Mouse (Mus musculus) forebrain, embryonic 12.5 days (tissue): ENCODE measurements around the gene Sptbn2. TPM values are rescaled to one million over a fixed set of nuclear protein-coding genes. Genes with fewer than 3 reads are reported as not detected.
"Not testable (repeated sequence)": the region's sequence is repeated elsewhere in the genome, so short reads cannot be mapped to it uniquely, and the experiment has no call there.

Experiments
- ATAC-seq: fragments of 200-750 bp; cut with Nextera tagmentation; 2 replicates; pipeline ENCODE4 v1.8.0; 2017; ENCODE audit warnings: moderate TSS enrichment; ENCODE audit not compliant: low FRiP score
- H3K27ac ChIP-seq: fragments of 300-500 bp; sonication (generic); 2 replicates; pipeline ENCODE4 v1.5.1; 2016; ENCODE audit warnings: mild to moderate bottlenecking
- H3K27me3 ChIP-seq: fragments of 300-500 bp; sonication (generic); 2 replicates; pipeline ENCODE4 v1.6.1; 2016; ENCODE audit warnings: mild to moderate bottlenecking
- H3K36me3 ChIP-seq: fragments of 300-500 bp; sonication (generic); replicated peaks from 2 replicates; pipeline ENCODE4 v1.6.1; 2016; ENCODE audit warnings: mild to moderate bottlenecking
- H3K4me1 ChIP-seq: fragments of 300-500 bp; sonication (generic); 2 replicates; pipeline ENCODE4 v1.6.1; 2016
- H3K4me2 ChIP-seq: fragments of 300-500 bp; sonication (generic); 2 replicates; pipeline ENCODE4 v1.6.1; 2016; ENCODE audit warnings: mild to moderate bottlenecking, moderate library complexity
- H3K4me3 ChIP-seq: fragments of 300-500 bp; sonication (generic); replicated peaks from 2 replicates; pipeline ENCODE4 v1.5.1; 2016; ENCODE audit warnings: mild to moderate bottlenecking
- H3K9ac ChIP-seq: fragments of 300-500 bp; sonication (generic); 2 replicates; pipeline ENCODE4 v1.6.1; 2016; ENCODE audit warnings: mild to moderate bottlenecking
- H3K9me3 ChIP-seq: fragments of 300-500 bp; sonication (generic); 2 replicates; pipeline ENCODE4 v1.6.1; 2016
- WGBS: fragments of 180-500 bp; shearing (Covaris S2); methylation state at CpG from one replicate; pipeline ENCODE4 v1.1.7; 2016; 5-methylcytosine and 5-hydroxymethylcytosine counted together
- polyA plus RNA-seq: library from polyadenylated mRNA; unstranded; fragments of >200 nt; fragmentation: Nextera tagmentation; extraction: Ambion mirVana; gene quantifications from 2 replicates; pipeline ENCODE4 v1.2.1, GENCODE M21; 2016

The Sptbn2 gene
- polyA plus RNA-seq, 1 experiment from 2014 or later, result 25.2 TPM

- peak overlapping the region; percentile 77 for H3K4me2 ChIP-seq
These were observed 44.7 kb downstream of the Sptbn2 start for GRCm38 (mm10) chr19:4755565-4756192.

GRCm38 (mm10) chr19:4756193-4756911 is 45.4 kb downstream of the Sptbn2 start, which contains the start of gene Rbm4b:
Gene Rbm4b (plus strand): TSS chr19:4756497.
- Histone ChIP-seq H3K9me3 (no peaks in the 10 kb centered on the region), H3K27me3 (no peaks in the 10 kb centered on the region)
- peak; percentile 96 for ATAC-seq

More at GRCm38 (mm10) chr19:4755565-4756192, 44.7 kb downstream of the Sptbn2 start:
- Histone ChIP-seq H3K9ac (peak overlapping the region; percentile 63), H3K9me3 (no peaks in the 10 kb centered on the region), H3K4me1 (peaks cover 28% of the 10 kb centered on the region), H3K27me3 (no peaks in the 10 kb centered on the region), H3K4me3 (peak overlapping the region; percentile 59), H3K36me3 (peaks cover 25% of the 10 kb centered on the region), H3K27ac (peak overlapping the region; percentile 95)
- WGBS, result under 1% methylated on average over 10 of the region's 10 CpGs
- peak; percentile 72 for ATAC-seq

DNA sequence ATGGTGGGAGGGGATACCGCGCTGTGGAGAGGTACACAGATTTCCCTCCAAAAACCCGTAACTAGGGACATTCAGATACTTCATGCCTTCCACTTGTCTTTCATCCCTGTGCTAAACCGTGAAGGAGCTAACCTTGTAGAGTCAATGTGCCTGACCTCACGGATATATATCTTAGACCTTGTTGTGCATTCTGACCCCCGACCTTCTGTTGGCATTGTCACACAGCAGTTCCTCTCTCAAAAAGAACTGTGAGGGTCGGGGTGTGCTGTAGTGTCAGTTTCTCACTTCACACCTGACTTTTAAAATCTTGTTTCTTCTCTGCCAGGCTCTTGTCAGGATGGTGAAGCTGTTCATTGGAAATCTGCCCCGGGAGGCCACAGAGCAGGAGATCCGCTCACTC is 46.0 kb downstream of the Sptbn2 start:
- Histone ChIP-seq H3K9ac (peak overlapping the region; percentile 78), H3K27ac (peak overlapping the region; percentile 95), H3K4me2 (peak overlapping the region; percentile 77), H3K9me3 (no peaks in the 10 kb centered on the region), H3K4me3 (peak overlapping the region; percentile 59), H3K27me3 (no peaks in the 10 kb centered on the region), H3K36me3 (peaks cover 25% of the 10 kb centered on the region), H3K4me1 (peaks cover 35% of the 10 kb centered on the region)
- 10% methylated on average over 9 of the region's 9 CpGs for WGBS
- ATAC-seq, result no peak

More at GRCm38 (mm10) chr19:4756193-4756911, 45.4 kb downstream of the Sptbn2 start, which contains the start of gene Rbm4b:
- 1% methylated on average over 54 of the region's 65 CpGs for WGBS
- H3K4me1 ChIP-seq, result peaks cover 34% of the 10 kb centered on the region
- H3K4me2 ChIP-seq, result peak within 1 kb of the TSS; percentile 77
- H3K36me3 ChIP-seq, result peaks cover 25% of the 10 kb centered on the region
- peak within 1 kb of the TSS; percentile 95 for H3K27ac ChIP-seq
- H3K9ac ChIP-seq, result peak within 1 kb of the TSS; percentile 78
- peak within 1 kb of the TSS; percentile 59 for H3K4me3 ChIP-seq

DNA sequence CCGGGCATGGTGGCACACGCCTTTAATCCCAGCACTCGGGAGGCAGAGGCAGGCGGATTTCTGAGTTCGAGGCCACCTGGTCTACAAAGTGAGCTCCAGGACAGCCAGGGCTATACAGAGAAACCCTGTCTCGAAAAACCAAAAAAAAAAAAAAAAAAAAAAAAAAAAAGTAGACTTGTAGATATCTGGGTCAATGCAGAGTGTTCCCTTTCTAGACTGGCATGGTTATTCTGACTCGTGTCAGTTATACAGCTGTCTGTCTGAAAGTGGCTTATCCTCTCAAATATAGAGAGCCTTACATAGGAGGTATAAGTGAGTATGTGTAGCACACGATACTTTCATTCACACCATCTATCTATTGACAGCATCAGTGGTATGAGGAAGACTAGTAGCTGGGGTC is 49.6 kb downstream of the Sptbn2 start:
- H3K27me3 ChIP-seq, H3K27ac ChIP-seq, H3K4me3 ChIP-seq, H3K4me2 ChIP-seq, ATAC-seq, H3K9ac ChIP-seq, H3K9me3 ChIP-seq: not testable (repeated sequence)
- Histone ChIP-seq H3K36me3 (peaks cover 55% of the 10 kb centered on the region), H3K4me1 (peaks cover 40% of the 10 kb centered on the region)
- WGBS, result 93% methylated on average over 8 of the region's 8 CpGs

DNA sequence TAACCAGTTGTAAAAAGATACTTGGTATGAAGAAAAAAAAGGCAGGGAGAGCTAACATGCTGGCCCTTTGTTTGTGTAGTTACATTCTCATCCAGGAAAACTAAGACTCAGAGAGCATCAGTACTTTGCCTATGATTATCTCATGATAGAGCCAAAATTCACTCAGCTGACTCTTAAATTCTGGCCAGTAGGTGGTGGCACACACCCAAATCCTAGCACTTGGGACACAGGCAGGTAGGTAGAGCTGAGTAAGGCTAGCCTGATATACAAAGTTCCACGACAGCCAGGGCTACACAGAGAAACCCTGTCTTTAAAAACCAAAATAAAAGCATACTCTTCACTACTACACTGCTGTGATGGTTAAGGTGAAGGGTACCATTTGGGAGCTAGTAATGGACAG is 51.9 kb downstream of the Sptbn2 start:
- ATAC-seq, result no peak
- H3K9me3 ChIP-seq, result no peaks in the 10 kb centered on the region
- 73% methylated on average over 1 of the region's 1 CpGs for WGBS
- H3K9ac ChIP-seq, result no peak overlapping the region
- no peaks in the 10 kb centered on the region for H3K27me3 ChIP-seq
- H3K36me3 ChIP-seq, result peaks cover 71% of the 10 kb centered on the region
- no peak overlapping the region for H3K4me2 ChIP-seq
- H3K4me3 ChIP-seq, result no peak overlapping the region
- peaks cover 36% of the 10 kb centered on the region for H3K4me1 ChIP-seq
- H3K27ac ChIP-seq, result no peak overlapping the region

DNA sequence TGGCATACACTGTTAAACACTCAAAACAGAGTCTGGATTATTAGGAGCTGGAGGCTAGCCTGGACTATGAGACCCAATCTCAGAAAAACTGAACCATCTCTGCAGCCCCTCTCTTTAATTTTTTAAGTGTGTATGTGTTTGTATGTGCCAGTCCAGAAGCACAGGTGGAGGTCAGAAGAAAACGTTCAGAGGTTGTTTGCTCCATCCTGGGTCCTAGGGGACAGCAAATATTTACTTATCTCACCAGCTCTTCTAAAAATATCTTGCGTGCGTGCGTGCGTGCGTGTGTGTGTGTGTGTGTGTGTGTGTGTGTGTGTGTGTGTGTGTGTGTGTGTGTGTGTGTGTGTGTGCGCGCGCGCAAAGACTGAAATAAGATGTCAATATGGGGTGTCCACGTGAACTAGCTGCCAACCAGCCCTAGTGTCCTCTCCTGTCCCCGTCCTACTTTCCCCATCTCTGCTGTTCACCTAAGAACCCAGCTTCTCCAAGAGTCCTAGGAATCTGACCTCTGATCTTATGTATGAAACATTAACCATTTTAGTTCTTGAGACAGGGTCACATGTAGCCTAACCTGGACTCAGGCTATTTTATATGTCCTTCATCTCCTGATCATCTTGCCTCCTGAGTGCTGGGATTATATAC is 56.7 kb downstream of the Sptbn2 start:
- H3K4me2 ChIP-seq, result no peak overlapping the region
- peaks cover 3% of the 10 kb centered on the region; the same call in 1 of the 2 replicates for H3K4me1 ChIP-seq
- WGBS, result 96% methylated on average over 10 of the region's 12 CpGs
- ATAC-seq, result no peak
- no peaks in the 10 kb centered on the region for H3K27me3 ChIP-seq
- no peak overlapping the region for H3K4me3 ChIP-seq
- no peak overlapping the region for H3K27ac ChIP-seq
- H3K9ac ChIP-seq, result no peak overlapping the region
- peaks cover 89% of the 10 kb centered on the region for H3K36me3 ChIP-seq
- no peaks in the 10 kb centered on the region for H3K9me3 ChIP-seq

DNA sequence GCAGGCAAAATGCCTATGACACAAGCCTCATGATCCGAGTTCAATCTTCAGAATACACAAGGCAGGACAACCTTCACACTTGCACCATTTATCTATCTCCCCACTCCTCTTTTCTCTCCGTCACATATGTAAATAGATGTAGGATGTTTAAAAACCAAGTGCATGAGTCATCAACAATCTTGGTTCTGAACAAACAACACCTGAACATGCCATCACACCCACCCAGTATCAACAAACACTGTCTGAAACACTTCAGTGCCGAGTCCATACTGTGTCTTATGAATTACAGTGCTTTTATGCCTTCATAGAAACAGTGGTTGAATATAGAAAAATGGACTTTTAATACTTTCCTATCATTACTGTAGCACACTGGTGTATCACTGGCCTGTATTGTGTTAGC is 61.8 kb downstream of the Sptbn2 start:
- no peak overlapping the region for H3K4me2 ChIP-seq
- peaks cover 82% of the 10 kb centered on the region for H3K36me3 ChIP-seq
- H3K4me1 ChIP-seq, result no peaks in the 10 kb centered on the region
- ATAC-seq, result no peak
- H3K27me3 ChIP-seq, result no peaks in the 10 kb centered on the region
- WGBS, result 85% methylated on average over 3 of the region's 3 CpGs
- no peaks in the 10 kb centered on the region for H3K9me3 ChIP-seq
- no peak overlapping the region for H3K9ac ChIP-seq
- no peak overlapping the region for H3K4me3 ChIP-seq
- no peak overlapping the region for H3K27ac ChIP-seq

DNA sequence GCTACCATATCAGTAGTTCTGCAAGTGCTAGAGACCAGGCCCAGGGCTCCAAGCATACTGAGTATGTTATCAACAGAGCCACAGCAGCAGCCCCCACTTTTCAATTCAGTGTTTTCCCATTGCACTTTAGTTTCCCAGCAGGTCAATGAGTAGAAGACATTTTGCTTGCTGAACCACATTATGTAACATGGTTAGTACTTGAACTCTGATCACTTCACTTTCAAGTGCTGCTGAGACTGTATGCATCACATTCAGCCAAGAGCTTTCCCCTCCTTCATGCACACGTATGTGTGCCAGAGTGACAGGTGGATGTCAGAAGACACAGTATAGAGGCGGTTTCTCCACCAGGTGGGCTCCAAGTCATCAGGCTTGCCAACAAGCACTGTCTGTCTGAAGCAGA is 71.9 kb downstream of the Sptbn2 start:
- H3K4me1 ChIP-seq, result peaks cover 10% of the 10 kb centered on the region
- H3K4me3 ChIP-seq, result no peak overlapping the region
- no peaks in the 10 kb centered on the region for H3K9me3 ChIP-seq
- peaks cover 79% of the 10 kb centered on the region for H3K36me3 ChIP-seq
- H3K27me3 ChIP-seq, result no peaks in the 10 kb centered on the region
- no peak for ATAC-seq
- no peak overlapping the region for H3K27ac ChIP-seq
- WGBS, result 95% methylated on average over 2 of the region's 2 CpGs
- no peak overlapping the region for H3K4me2 ChIP-seq
- no peak overlapping the region for H3K9ac ChIP-seq

- H3K27me3 ChIP-seq, result no peaks in the 10 kb centered on the region
- ATAC-seq, result no peak
- no peak overlapping the region for H3K4me2 ChIP-seq
- H3K4me3 ChIP-seq, result no peak overlapping the region
- H3K9ac ChIP-seq, result no peak overlapping the region
- peaks cover 19% of the 10 kb centered on the region for H3K4me1 ChIP-seq
- no peak overlapping the region for H3K27ac ChIP-seq
- peaks cover 89% of the 10 kb centered on the region for H3K36me3 ChIP-seq
- WGBS, result 92% methylated on average over 7 of the region's 7 CpGs
- H3K9me3 ChIP-seq, result no peaks in the 10 kb centered on the region
These were observed 74.2 kb downstream of the Sptbn2 start for GRCm38 (mm10) chr19:4785206-4785605.

DNA sequence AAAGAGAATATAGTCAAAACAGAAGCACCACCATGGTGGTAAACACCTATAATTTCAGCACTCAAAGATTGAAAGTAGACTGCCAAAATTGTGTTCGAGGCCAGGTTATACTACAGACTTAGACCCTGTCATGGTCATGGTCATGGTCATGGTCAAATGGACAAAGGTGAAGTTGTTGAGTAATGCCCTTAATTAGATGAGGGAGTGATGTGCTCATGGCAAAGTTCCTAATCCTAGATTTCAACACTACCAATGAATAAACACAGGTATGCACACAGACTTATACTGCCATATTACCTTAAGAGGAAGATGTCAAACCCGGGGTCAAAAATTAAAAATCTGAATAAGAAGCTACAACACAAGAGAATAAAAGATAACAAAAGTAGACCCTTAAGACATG is 75.3 kb downstream of the Sptbn2 start:
- Histone ChIP-seq H3K36me3 (peaks cover 95% of the 10 kb centered on the region), H3K27me3 (no peaks in the 10 kb centered on the region), H3K9ac (no peak overlapping the region), H3K4me2 (no peak overlapping the region), H3K4me1 (peaks cover 30% of the 10 kb centered on the region), H3K9me3 (no peaks in the 10 kb centered on the region), H3K4me3 (no peak overlapping the region), H3K27ac (no peak overlapping the region)
- WGBS, result 100% methylated on average over 2 of the region's 2 CpGs
- no peak for ATAC-seq

- H3K4me1 ChIP-seq, result peaks cover 41% of the 10 kb centered on the region
- WGBS, result 3% methylated on average over 16 of the region's 16 CpGs
- peak overlapping the region; percentile 68 for H3K4me2 ChIP-seq
- peak overlapping the region; percentile 75 for H3K4me3 ChIP-seq
- H3K27ac ChIP-seq, result peak overlapping the region; percentile 85
- H3K9ac ChIP-seq, result peak overlapping the region; percentile 77
- H3K36me3 ChIP-seq, result peaks cover 47% of the 10 kb centered on the region
- H3K27me3 ChIP-seq, result no peaks in the 10 kb centered on the region
- ATAC-seq, result peak; percentile 52
- H3K9me3 ChIP-seq, result no peaks in the 10 kb centered on the region
These were observed 82.4 kb downstream of the Sptbn2 start for GRCm38 (mm10) chr19:4793281-4793830.

DNA sequence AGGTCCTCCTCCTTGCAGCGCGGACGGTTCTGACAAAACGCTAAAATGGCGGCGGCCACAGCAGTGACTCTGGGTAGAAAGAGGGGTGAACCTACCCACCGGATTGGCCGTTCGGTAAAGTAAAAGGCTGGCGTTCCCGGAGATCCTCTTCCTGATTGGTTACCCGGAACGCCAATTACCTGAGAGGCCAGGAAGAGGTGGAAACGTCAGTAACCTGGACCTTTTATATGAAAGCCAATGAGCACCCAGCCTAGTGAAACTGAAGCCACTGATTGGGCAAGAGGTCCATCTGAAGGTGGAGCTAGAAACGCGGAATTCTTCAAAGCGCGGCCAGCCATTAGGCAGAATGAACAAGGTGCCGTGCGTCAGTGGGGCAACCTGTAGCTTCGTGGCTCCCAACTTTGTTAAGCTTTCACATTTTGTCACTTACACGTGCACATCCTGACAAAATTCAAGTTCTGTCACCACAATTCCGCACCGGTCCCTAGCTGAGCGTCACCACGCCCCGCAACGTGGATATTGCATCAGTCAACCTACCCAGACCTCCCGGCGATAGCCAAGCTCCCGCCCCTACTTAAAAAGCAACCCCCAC is 83.0 kb downstream of the Sptbn2 start, which contains the start of gene Rbm4:
Gene Rbm4, minus strand, starts transcription at position 71 of the 592 bp plus-strand sequence.
- peak; percentile 99 for ATAC-seq
- peak within 1 kb of the TSS; percentile 85 for H3K27ac ChIP-seq
- no peaks in the 10 kb centered on the region for H3K9me3 ChIP-seq
- H3K27me3 ChIP-seq, result no peaks in the 10 kb centered on the region
- peaks cover 37% of the 10 kb centered on the region for H3K4me1 ChIP-seq
- under 1% methylated on average over 31 of the region's 31 CpGs for WGBS
- peak within 1 kb of the TSS; percentile 75 for H3K4me3 ChIP-seq
- peak within 1 kb of the TSS; percentile 68 for H3K4me2 ChIP-seq
- H3K9ac ChIP-seq, result peak within 1 kb of the TSS; percentile 77
- H3K36me3 ChIP-seq, result peaks cover 48% of the 10 kb centered on the region
